Mouse (Mus musculus) kidney, postnatal 0 days (tissue): ENCODE measurements around the gene Cops7a. TPM values are rescaled to one million over a fixed set of nuclear protein-coding genes. Genes with fewer than 3 reads are reported as not detected.

ENCODE experiments used
- ATAC-seq: fragments of 200-750 bp; cut with Nextera tagmentation; replicated peaks from 2 replicates; pipeline ENCODE4 v1.8.0; 2017; ENCODE audit warnings: low read depth, moderate number of reproducible peaks, moderate TSS enrichment, moderate library complexity; ENCODE audit not compliant: low FRiP score
- DNase-seq: peaks from one replicate; pipeline ENCODE4 v3.0.0-alpha.2; 2016; ENCODE audit warnings: low spot score
- H3K27ac ChIP-seq: fragments of 300-500 bp; sonication (generic); 2 replicates; pipeline ENCODE4 v1.5.1; 2014; ENCODE audit warnings: mild to moderate bottlenecking
- H3K27me3 ChIP-seq: fragments of 300-500 bp; sonication (generic); 2 replicates; pipeline ENCODE4 v1.6.1; 2014; ENCODE audit warnings: low read length, mixed read lengths; ENCODE audit not compliant: insufficient read depth
- H3K36me3 ChIP-seq: fragments of 300-500 bp; sonication (generic); 2 replicates; pipeline ENCODE4 v1.6.1; 2014; ENCODE audit warnings: low read length, mixed read lengths; ENCODE audit not compliant: insufficient read depth
- H3K4me1 ChIP-seq: fragments of 300-500 bp; sonication (generic); replicated peaks from 2 replicates; pipeline ENCODE4 v1.6.1; 2014; ENCODE audit warnings: antibody characterized with exemption, low read length, mixed read lengths; ENCODE audit not compliant: insufficient read depth
- H3K4me2 ChIP-seq: fragments of 300-500 bp; sonication (generic); 2 replicates; pipeline ENCODE4 v1.6.1; 2014; ENCODE audit warnings: mild to moderate bottlenecking, low read length, moderate library complexity, mixed read lengths
- H3K4me3 ChIP-seq: fragments of 300-500 bp; sonication (generic); replicated peaks from 2 replicates; pipeline ENCODE4 v1.5.1; 2014; ENCODE audit warnings: low read depth, low read length
- H3K9ac ChIP-seq: fragments of 300-500 bp; sonication (generic); 2 replicates; pipeline ENCODE4 v1.6.1; 2014; ENCODE audit warnings: low read depth, low read length
- H3K9me3 ChIP-seq: fragments of 300-500 bp; sonication (generic); replicated peaks from 2 replicates; pipeline ENCODE4 v1.6.1; 2016; ENCODE audit warnings: low read length, inconsistent platforms, mixed read lengths
- CTCF ChIP-seq: IDR thresholded peaks from 2 replicates; pipeline ENCODE4 v1.5.1; 2016; ENCODE audit warnings: antibody characterized with exemption, low read depth, mild to moderate bottlenecking, moderate library complexity
- WGBS: fragments of 180-500 bp; shearing (Covaris S2); extraction: QIAGEN DNeasy Blood & Tissue Kit; methylation state at CpG from one replicate; pipeline ENCODE4 v1.1.7; 2014; 5-methylcytosine and 5-hydroxymethylcytosine counted together
- polyA plus RNA-seq: library from polyadenylated mRNA; unstranded; fragments of >200 nt; fragmentation: Nextera tagmentation; extraction: Ambion mirVana; gene quantifications from 2 replicates; pipeline ENCODE4 v1.2.1, GENCODE M21; 2015

Gene Cops7a
- polyA plus RNA-seq, 1 experiment from 2014 or later, result 153 TPM

DNA sequence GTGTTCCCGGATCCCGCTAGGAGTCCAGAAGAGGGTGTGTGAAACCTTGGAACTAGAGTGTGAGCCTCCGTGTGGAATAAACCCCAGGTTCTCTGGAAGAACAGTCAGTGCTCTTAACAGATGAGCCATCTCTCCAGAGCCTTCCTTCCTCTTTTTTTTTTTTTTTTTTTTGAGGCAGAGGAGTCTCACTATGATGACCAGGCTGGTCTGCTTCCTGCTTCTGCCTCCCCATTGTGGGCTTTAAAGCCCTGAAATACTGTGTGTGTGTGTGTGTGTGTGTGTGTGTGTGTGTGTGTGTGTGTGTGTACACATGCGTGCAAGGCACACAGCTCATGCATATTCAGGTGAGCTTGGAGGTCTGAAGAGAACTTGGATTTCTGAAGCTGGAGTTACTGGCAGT is 43.8 kb downstream of the Cops7a start:
- no peaks in the 10 kb centered on the region for H3K9me3 ChIP-seq
- ATAC-seq, result no peak
- H3K4me1 ChIP-seq, result peaks cover 21% of the 10 kb centered on the region
- H3K4me2 ChIP-seq, result no peak overlapping the region
- no peaks in the 10 kb centered on the region for H3K27me3 ChIP-seq
- 62% methylated on average over 4 of the region's 4 CpGs for WGBS
- no peak overlapping the region for H3K9ac ChIP-seq
- no peak for DNase-seq
- H3K27ac ChIP-seq, result peak overlapping the region; percentile 99; the same call in 1 of the 2 replicates
- no peak for TF ChIP-seq CTCF
- H3K36me3 ChIP-seq, result no peaks in the 10 kb centered on the region
- no peak overlapping the region for H3K4me3 ChIP-seq

DNA sequence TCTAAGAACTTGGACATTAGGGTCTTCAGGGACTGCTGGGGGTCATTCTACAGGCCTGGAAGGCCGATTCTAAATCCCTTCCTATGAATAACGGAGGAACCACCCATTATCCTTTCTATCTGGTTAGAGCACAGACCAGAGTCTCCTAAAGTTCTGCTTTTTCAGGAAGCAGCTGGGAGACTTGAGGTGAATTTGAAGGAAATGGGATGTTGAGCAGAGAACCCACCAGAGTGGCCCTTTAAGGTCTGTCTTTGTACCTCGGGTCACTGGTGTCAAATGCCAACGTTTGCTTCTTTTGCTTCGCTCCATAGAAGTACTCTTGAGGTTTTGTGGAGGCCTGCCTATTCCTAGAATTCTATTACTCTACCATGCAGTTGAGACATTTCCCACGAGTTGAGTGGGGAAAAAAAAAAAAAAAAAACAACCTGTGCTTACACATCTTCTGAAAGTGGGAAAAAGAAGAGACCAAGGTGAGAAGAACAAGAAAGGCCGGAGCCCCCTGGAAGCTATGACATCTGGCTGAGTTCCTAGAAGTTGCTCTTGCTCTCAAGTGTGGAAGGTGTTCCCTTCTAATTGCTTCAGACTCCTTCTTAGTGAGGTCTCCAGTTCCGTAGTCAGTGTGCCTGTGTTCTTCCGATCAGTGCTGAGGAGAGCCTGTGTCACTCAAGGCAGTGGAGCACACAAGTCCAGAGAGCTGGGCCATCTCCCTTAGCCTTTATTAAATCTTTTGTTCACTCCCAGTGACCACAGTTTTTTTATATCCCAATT is 44.8 kb downstream of the Cops7a start:
- H3K36me3 ChIP-seq, result no peaks in the 10 kb centered on the region
- H3K27ac ChIP-seq, result peak overlapping the region; percentile 99
- ATAC-seq (no peak), DNase-seq (no peak)
- peak overlapping the region; percentile 84; the same call in 1 of the 2 replicates for H3K4me2 ChIP-seq
- WGBS, result 21% methylated on average over 9 of the region's 9 CpGs
- TF ChIP-seq CTCF, result no peak
- no peaks in the 10 kb centered on the region for H3K27me3 ChIP-seq
- no peak overlapping the region for H3K9ac ChIP-seq
- peaks cover 29% of the 10 kb centered on the region for H3K4me1 ChIP-seq
- H3K4me3 ChIP-seq, result 0 out of 2 replicates have a peak overlapping the region, but pooled peaks have one; percentile 23
- no peaks in the 10 kb centered on the region for H3K9me3 ChIP-seq

DNA sequence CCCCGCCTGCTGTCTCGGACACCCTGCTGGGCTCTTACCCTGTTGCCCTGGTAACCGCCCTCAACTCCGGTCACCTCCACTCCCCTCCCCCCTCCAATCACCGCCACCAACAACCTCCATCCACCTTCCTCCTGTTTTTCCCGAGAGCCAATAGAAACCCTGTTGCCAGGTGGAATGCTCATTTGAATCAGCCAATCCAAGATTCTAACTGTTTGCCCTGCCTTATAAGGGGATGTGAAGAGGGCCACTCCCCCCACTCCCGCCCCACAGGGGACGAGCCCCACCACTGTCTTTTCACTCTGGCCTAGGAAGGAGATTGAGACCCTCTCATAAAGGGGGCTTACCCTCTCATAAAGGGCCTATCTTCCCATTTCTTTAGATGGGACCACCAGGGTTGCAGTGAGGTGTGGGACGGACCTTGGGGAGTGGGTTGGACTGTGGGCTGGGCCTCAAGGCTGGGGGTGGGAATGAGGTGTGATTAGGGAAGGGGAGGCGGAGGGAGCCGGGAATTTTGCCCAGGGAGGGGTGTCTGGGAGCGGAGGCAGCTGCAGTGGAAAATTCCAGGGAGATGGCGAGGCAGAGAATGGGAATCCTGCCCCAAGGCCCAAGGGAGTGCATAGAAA is 45.5 kb downstream of the Cops7a start, which contains the start of gene Ptms:
Gene Ptms (minus strand): TSS at position 409 of the 623 bp plus-strand sequence.
- WGBS, result 3% methylated on average over 13 of the region's 13 CpGs
- TF ChIP-seq CTCF, result no peak
- DNase-seq (peak; percentile 99), ATAC-seq (peak; percentile 81)
- Histone ChIP-seq H3K4me2 (peak within 1 kb of the TSS; percentile 84), H3K4me1 (peaks cover 32% of the 10 kb centered on the region), H3K27ac (peak within 1 kb of the TSS; percentile 99), H3K36me3 (peaks cover 2% of the 10 kb centered on the region), H3K27me3 (no peaks in the 10 kb centered on the region), H3K9ac (no peak within 1 kb of the TSS), H3K4me3 (peak within 1 kb of the TSS; percentile 23), H3K9me3 (no peaks in the 10 kb centered on the region)

DNA sequence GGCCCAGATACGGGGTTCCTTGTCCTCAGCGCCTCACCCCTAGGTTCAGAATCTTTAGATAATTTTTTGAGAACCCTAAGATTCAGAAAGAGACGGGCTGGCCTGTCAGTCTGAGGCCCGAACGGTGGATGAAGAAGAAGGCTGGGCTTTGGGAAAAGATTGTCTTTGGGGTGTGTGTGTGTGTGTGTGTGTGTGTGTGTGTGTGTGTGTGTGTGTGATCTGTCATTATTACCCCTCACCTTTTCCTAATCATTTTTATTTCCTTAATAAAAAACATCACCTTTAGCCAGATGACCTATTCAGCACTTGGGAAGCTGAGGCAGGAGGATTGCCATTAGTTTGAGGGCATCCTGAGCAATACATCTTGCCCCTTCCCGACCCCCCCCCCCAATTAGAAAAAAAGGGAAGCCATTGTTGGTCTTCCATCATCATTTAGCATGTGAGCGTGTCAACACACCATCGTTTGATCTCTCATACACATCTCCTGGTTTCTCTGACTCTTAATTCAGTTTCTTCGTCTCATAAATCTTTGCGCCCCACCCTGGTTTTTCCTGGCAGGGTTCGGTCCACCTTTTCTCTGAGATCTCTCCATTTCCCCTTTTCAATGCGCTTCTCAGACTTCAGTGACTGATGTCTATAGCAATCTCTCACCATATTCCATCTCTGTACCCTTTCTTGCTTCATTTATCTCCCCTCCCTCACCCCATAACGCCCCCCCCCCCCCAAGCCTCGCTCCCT is 46.3 kb downstream of the Cops7a start:
- no peak for DNase-seq
- Histone ChIP-seq H3K27ac (peak overlapping the region; percentile 99), H3K4me1 (peaks cover 35% of the 10 kb centered on the region), H3K9ac (no peak overlapping the region), H3K4me2 (peak overlapping the region; percentile 84), H3K36me3 (peaks cover 9% of the 10 kb centered on the region), H3K27me3 (no peaks in the 10 kb centered on the region), H3K4me3 (peak overlapping the region; percentile 23; the same call in 1 of the 2 replicates), H3K9me3 (no peaks in the 10 kb centered on the region)
- no peak for ATAC-seq
- WGBS, result 21% methylated on average over 13 of the region's 14 CpGs
- no peak for TF ChIP-seq CTCF

DNA sequence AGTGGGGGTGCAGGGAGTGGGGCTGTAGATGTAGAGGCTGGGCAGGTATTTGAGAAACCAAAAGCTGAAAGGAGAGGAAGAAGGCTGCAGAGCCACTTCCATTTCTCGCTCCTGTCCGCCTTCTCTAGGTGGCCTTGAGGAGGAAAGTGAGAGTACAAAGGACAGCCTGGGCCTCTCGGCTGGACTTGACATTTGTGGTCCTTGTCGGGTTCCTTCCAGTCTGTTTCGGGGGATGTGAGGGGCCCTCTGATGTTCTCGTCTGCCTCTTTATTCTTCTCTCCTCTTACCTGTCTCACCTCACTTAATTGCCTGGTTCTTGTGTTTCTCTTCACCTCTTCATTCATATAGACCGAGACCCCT is 47.0 kb downstream of the Cops7a start:
- no peaks in the 10 kb centered on the region for H3K9me3 ChIP-seq
- H3K36me3 ChIP-seq, result peaks cover 12% of the 10 kb centered on the region
- DNase-seq, result no peak
- WGBS, result 7% methylated on average over 7 of the region's 7 CpGs
- H3K4me3 ChIP-seq, result peak overlapping the region; percentile 86
- no peak for TF ChIP-seq CTCF
- ATAC-seq, result no peak
- H3K9ac ChIP-seq, result peak overlapping the region; percentile 100
- peak overlapping the region; percentile 84 for H3K4me2 ChIP-seq
- no peaks in the 10 kb centered on the region for H3K27me3 ChIP-seq
- peaks cover 35% of the 10 kb centered on the region for H3K4me1 ChIP-seq
- H3K27ac ChIP-seq, result peak overlapping the region; percentile 99
